Mouse (Mus musculus) R1 (cell line): Measurements from ENCODE around the gene Gmds.

Source experiments
- DNase-seq: peaks from one replicate; pipeline ENCODE4 v3.0.0-alpha.2; 2018; ENCODE audit warnings: low read depth, low spot score

Gmds gene

DNA sequence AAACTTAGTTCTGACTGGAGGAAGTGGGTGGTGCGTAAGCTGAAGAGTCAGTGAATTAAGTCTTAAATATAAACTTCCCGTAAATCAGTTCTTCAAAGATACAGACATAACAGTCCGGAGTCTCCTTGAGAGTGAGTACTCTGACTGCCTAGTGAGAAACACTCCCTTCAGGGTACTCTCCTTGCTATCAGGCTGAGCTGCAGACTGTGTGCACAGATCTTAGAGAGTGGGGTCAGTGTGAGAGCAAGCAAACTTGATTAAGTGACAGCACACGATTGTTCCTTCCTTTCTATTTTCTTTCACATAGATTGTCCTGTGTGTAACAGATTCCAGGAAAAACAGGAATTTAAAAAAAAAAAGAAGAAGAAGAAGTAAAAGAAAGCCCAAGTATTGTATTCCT lies 382.4 kb downstream of the Gmds start:
- DNase-seq, result no peak

DNA sequence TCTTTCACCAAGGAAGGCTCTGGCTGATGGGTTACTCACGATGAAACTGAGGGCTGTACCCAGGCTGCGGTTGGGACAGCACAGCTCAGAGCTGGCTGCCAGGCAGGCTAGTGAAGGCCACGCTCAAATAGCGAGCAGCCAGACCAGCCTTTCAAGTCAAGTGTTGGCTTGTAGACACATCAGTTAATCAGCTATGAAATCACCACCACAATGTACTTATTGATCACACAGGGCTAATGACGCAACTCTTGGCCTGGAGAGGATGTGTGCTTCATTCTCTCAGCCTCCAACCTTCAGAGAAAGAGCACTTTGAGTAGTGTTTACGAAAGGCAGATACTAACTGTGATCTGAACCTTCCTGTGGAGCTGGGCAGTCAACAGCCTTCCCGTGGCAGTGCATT lies 383.4 kb downstream of the Gmds start:
- DNase-seq, result no peak

DNA sequence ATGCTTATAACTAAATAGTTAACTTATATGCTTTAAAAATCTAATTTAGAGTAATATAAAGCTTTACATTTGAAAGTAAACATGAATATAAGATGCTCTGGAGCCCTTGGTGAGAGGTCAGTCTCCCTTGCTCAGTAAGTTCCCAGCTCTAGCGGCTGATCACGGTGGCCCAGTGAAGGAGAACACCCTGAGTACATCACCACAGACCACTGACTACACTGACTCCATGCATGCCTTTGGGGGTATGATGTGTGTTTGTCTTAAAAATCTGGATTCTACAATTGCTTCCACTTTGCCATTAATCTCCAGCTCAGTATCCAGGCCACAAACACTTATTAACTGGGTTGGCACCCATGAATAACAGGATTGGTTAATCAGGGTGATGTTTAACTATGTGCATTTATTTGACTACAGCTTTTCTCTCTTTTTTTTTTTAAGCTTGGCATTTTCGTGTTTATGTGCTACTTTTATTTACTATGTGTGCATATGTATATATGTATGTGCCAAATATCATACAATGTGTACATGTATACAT lies 393.8 kb downstream of the Gmds start:
- DNase-seq, result no peak

DNA sequence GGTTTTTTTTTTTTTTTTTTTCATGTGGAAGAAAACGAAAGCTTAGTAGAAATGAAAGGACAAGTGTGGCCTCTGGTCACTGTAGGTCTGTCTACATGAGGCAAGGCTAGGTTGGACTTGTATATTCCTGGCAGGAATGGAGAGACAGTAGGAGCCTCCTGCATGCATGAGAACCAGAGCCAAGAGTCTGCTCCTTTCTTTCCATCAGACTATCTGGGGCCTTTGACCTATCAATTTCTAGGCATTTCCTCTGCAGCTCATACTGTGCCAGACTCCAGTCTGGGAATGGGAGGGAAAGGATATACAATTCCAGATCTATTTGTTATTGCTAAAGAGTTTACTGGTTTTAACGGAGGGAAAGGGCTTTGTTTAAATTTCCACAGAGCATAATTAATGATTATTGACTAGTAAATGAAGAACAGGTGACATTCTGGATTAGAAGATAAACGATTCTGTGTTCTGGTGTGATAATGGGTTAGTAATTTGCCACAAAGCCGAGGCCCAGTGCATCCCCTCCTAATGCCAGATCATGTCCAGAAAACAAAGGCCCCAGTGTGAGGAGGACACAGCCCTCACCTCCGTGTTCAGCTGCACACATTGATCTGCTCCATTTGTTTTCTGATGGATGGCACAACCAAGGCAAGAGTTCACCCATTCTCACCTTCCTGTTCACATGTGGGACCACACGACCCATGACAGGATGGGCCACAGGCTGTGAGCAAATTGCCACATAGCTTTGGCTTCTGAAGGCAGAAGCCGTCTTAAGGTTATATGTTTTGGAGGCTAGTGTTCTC lies 394.9 kb downstream of the Gmds start:
- no peak for DNase-seq

DNA sequence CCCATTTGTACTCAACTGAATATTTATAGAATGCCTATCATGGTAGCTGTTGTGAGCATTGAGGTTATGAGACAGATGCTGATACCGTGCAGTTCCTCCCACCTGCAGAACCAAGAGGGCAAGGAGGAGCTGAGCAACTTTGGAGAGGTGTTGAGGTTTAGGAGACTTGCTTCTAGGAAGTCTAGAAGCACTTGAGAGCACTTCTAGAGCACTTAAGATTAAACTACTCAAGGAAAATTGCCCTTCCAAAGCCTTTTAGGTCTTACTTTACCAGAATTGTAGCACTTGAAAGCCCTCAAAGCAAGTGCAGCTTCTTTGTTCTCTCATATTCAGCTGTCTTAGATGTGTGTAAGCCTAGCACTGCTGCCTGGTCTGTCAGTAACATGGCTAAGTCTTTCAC lies 409.2 kb downstream of the Gmds start:
- DNase-seq, result no peak

DNA sequence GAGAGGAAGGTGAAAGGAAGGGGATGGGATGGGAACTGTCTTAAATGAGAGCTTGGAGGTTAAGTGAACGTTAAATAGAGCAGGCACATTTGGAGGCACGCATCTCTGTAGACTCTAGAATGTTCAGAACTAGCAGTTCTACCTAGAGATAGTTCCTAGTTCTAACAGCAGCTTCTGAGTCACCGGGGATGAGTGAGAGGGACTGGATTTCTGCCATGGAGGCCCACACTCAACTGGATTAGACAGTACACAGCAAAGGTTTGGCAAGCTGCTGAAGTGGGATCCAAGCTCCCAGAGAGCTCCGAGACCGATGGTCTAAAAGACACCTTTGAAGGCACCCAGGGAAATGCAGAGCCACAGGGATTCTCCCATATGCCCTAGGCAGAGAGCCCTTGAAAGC lies 411.9 kb downstream of the Gmds start:
- DNase-seq, result no peak

DNA sequence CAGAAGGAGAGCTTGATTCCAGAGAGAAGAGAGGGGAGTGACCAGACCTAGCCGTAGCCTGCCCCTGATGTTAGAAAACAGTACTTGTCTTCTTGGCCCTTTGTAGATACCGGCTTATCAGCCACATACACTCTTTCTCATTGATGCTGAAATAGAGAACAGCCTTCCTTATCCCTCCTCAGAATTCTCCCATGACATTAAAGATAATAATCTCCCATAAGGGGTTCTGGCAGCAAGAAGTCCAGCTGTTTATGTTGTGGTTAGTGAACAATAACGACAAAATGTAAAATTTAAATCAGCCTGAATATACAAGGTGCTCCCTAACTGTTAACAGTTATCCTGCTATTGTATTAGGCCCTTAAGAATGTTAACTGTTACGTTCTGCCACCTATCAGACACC lies 414.0 kb downstream of the Gmds start:
- DNase-seq, result no peak

DNA sequence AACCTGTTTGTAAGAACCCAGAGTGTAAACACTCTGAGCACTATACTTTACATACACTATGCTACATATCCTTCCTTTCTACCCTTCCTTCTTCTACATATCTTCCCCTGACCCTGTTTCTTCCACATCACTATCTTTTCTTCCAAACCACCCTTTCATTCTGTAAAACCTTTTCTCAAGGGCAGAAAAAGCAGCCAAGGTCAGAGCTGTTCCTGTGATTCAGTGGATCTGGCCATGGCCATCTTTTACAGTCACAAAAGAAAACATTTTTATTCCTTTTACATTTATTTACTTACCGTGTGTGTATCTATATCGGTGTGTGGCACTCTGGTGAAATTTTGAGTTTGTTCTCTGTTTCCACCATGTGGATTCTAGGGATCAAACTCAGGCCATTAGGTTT lies 418.8 kb downstream of the Gmds start:
- DNase-seq, result no peak

DNA sequence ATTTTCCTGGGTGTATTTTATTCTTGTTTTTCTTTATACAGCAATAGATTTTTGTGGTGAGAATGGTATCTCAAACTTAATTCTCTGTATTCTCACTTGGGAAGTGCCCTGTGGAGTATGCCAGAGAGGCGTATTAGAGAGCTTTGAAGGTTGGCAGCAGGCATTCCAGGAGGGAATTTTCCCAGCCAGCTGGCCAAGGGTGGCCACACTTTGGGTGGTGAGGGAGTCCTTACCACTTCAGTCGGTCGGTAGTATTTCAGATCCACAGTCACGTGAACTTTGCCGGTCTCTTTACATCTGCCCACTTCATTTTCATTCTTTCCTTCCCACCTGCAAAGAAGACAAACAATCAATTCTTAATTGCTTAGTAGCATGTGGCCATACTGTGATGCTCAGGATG lies 421.2 kb downstream of the Gmds start:
- DNase-seq, result no peak

DNA sequence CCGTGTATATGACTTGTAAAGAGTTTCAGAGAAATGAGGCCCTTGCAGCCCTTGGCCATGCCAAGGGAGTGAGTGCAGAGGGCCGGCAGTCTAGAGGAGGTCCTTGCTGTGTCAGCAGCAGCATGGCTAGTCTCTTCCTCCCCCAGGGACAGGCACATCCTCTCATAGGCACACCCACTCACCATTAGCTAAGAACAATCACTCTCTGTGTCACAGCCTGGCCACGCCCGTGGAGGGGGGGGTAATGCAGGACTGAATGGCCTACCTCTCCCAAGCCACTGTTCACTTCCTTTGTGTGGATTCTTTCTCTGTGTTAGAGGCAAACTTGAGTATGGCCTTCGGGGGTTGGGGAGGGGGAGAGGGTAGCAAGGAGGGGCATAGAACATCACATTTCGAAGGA lies 422.8 kb downstream of the Gmds start:
- DNase-seq, result peak; percentile 54

DNA sequence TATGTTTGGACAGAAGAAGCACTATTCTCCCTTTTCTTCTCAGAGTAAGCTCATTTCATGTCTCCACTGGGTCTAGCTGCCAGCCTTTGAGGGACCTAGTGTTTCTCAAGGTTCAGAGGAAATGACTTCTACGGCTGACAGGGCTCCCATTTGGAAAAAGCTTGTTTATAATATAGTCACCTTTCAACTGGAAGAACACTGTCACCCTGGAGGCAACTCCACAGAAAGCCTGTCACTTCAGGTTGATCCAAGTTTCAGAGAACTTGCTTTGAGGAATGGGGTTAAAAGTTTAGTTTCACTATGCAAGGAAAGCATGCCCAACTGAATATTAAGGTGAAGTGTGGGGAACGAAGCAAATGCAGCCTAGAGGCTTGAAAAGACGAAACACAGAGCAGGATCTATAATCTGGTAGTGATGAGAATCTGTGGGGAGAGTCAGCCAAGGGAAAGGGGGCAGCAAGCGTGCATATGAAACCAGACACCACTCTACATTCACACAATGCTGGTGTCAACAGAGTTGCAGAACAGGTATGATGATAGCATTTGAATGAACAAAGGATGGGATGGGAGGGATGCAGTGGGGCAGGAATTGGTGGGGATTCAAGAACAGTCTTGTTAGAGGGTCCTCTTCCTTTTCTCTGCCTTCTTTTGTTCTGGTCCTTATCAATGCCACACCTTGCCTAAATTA lies 423.5 kb downstream of the Gmds start:
- no peak for DNase-seq

DNA sequence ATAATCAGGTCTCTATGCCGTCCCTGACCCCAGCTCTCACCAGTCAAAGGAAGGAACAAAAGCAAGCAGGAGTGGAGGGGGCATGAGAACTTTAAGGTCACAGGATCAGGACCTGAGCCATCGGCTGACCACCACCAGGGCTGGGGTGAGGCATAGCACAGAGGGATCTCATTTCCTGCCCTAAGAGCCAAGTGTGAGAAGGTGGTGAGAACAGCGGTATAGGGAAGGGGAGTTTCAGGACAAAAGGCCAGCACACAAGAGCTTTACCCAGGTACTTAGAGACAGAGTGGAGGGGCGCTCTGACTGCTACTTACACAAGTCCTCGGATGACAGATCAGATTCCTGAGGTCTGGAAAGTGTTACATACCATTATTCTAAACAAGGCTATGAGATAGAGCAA lies 426.6 kb downstream of the Gmds start:
- DNase-seq, result no peak

DNA sequence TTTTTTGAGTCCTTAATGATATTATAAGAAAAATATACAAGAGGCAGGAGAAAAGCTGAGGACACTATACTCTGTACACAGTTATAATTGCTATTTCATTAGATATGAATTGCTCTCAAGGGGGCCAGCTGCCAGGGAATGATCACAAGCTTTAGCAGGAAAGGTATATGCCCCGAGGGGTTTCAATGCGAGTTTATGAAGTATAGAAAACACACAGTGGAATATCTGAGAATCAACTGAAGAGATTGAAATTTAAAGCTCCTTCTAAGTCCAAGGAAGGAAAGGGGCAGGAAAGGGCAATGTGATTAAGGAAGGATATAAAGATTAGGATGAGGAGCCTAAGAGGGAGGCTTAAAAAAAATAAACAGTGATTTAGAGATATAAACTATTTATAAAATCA lies 427.2 kb downstream of the Gmds start:
- DNase-seq, result no peak

DNA sequence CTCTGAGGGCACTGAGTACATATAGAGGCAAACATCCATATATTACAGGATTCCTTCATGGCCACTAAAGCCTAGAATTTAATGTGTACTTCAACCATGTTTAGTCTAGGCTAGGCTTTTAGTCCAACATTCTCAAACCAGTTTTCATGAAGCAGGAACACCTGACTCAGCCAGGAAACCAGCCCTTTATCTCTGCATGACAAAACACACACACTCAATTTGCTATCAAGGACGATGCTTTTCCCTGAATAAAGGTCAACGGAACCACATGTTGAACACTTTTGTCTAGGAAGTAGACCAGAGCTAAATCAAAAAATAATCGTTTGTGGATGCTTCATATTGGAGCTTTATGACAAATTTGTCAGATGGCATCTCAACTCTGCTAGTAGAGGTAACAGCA lies 429.5 kb downstream of the Gmds start:
- DNase-seq, result peak; percentile 10

DNA sequence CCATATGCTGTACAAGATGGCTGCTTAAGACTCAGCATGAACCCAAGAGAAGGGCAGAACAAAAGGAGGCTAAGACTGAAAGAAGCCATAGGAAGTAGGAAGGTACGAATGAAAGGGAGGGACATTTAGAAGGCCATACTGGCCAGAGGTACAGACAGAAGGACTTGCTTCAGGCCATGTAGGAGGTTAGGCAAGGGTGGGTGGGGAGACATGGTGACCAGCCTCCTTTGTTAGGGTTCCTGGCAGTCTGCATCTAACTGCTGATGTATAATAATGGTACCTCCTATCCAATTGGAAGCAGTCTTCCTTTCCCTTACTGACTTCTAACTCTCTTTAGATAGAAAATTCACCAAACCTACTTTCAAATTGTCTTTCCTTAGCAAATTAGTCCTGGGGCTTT lies 432.0 kb downstream of the Gmds start:
- peak; percentile 6 for DNase-seq

DNA sequence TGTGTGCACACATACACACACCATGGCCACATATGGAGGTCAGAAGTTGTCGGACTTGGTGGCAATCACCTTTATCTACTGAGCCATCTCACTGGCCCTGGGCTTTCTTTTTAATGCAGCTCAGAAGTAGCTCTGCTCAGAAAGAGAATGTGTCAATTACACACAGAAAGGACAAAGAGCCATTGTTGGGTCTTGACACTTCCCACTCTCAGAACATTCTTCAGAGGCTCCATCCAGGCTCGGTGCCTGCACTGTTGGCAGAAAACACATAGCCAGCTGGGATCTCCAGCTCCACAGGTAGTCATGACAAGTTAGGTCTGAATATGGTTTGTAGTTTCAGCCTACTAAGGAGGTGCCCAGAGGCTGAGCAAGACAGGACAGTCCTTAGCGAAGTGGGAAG lies 438.3 kb downstream of the Gmds start:
- DNase-seq, result no peak

DNA sequence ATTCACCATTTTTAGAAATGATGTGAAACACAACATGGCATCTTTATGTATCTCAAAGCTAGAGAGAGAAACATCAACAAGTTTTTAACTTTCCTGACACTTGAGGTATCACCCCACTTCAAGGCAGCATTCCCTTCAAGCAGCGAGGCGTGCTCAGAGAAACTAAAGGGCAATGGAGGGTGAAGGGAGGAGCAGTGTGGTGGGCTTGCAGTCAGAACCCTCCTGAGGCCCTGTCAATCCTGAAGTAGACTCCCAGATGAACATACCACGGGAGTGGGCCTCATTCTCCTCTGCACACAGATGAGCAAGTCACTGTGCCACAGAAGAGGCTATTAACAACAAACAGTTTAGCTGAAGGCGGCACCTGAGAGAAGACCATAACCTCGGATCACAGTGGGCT lies 439.1 kb downstream of the Gmds start:
- no peak for DNase-seq

DNA sequence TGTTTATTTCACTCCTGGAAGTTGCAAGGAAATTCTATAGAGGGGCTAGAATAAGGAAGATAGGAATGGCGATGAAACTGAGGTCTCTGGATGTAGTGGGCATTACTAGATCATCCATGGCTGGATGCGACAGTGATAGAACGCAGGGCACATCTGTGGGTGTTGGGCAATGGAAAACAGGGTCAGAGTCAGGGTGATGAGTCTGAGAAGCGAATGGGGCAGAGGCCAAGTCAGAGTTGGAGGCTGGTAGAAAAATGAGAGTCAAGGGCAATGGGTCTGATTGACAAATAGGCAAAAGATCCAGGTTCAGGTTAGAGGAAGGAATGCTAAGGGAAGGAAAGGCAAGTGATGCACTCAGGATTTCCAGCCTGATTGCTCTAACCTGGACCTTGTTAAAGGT lies 441.0 kb downstream of the Gmds start:
- no peak for DNase-seq

DNA sequence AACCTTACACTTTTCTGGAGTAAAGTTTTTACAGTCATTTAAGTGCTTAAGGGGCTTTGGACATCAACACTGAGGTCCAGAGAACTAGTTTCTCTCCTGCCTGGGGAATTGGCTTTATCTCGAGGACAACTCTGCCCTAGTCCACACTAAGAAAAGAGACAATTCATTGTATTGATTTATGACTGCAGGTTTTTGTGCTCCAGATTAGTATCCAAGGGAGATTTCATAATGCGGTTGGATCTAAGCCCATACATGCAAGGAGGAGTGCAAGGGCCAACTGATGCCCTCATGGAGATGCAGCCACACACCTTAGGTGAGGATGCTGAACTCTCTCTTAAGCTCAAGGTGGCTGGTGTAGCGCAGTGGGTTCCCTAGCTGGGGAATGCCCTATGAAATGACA lies 444.0 kb downstream of the Gmds start:
- no peak for DNase-seq

DNA sequence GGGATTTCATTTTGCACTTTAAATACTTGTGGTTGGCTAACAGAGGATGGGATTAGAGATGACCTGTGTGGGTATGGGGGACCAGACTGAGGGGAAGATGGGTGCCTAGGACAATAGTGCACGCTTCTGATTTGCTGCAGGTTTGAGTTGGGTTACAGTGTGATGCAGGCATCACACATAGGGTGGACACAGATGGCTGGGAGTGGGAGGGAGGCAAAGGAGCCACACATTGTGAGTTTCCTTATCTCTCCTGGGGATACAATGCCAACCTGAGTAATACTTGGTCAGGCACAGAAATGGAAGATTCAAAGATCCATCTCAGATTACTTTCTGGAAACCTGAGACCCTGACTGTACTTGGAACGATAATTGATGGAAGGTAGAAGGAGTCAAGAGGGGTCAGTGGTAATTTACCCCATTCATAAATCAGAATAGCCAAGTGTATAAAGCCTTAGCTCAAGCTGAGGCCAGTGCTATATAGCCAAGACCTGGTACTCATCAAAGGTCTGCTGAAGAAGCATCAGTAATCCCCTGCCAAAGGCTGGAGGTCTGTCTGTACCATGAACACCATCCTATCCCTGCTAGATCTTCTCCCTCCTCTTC lies 445.5 kb downstream of the Gmds start:
- DNase-seq, result no peak

DNA sequence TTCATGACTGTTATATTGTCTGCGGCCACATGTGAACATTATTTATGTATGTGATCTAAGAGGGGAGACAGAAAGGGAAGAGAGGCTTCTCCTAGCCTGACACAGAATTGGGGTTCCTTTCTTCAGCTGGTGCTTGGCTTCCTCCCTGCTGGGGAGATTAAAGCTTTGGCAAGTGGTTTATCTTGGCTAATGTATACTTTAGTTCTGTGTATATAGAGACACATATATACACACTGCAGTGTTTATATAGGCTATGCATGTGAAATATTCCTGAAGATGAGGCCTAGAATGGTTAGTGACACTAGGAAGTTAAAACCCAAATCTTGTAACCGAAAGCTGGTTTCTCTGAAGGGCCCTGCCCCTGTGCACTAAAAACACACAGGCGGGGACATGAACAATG lies 450.0 kb downstream of the Gmds start:
- no peak for DNase-seq

DNA sequence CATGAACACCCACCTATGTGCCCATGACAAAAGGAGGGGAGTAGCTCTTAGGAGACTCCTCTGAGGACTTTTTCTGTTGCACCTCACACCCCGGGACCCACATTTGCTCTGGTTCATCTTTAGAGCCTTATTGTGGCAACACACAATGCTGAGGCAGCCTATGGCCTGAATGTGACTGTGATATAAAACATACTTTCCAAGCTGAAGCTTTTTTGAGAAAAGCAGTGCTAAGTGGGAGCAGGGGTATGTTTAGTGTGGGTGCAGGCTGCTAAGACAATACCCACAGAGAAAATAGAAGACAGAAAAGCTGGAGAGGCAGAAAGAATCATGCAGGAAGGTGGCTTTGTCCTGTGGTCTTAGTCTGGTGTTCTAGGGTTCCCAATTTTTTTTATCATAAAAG lies 452.8 kb downstream of the Gmds start:
- no peak for DNase-seq
